Mouse (Mus musculus): Measurements from ENCODE around the gene Cox10. TPM values are rescaled to one million over a fixed set of nuclear protein-coding genes. Genes with fewer than 3 reads are reported as not detected.

Cox10 gene
- polyA plus RNA-seq (2012; rRNA removed): 13.5 and 14.0 TPM in 2 replicates

GRCm38 (mm10) chr11:64078956-64079726 is at the start of gene Cox10:
Gene Cox10 (minus strand): TSS chr11:64079468.

GRCm38 (mm10) chr11:63922091-63922621 is 157.1 kb downstream of the Cox10 start, which contains the start of gene Hs3st3b1:
Gene Hs3st3b1 (minus strand): TSS chr11:63922290.

Other genes with a start within 250 kb of the Cox10 start
- gene Hs3st3b1, start 157.2 kb downstream of the Cox10 start, polyA plus RNA-seq (2012; rRNA removed): 3.7 TPM in 2 replicates